Comparison of ENCODE assay signal across 9 mouse cellular contexts in genomic region chr4:107836758-107837157, GRCm38 (mm10). TPM values are rescaled to one million over a fixed set of nuclear protein-coding genes. Genes with fewer than 3 reads are reported as not detected.
DNase-seq lines count a peak whose midpoint lies in the region; ATAC-seq and TF ChIP-seq lines count a peak whose summit lies in the region.
"Had no signal": no experiment of that assay in that cellular context is flagged by ENCODE, and none has a peak within 500 bp of the region (broad histone marks: within the 10 kb centered on the region; RNA-seq: fewer than 3 reads in every experiment).

No protein-coding gene starts in this region.

- H3K9ac ChIP-seq in midbrain, postnatal 0 days (replicated peaks; ENCODE audit: low read length, poor library complexity, severe bottlenecking) = no peak overlapping the region
- H3K9ac ChIP-seq in intestine, postnatal 0 days (ENCODE audit: low read depth, low read length) = no peak overlapping the region
- H3K9ac ChIP-seq: embryonic facial prominence, embryonic 12.5 days had no signal

- H3K36me3 ChIP-seq in embryonic facial prominence, embryonic 10.5 days (replicated peaks) = peaks cover 14% of the 10 kb centered on the region
- peaks cover 7% of the 10 kb centered on the region; the same call in 1 of the 2 replicates for H3K36me3 ChIP-seq in midbrain, postnatal 0 days (ENCODE audit: insufficient read depth, low read length)
- no peaks in the 10 kb centered on the region for H3K36me3 ChIP-seq in intestine, postnatal 0 days (ENCODE audit: control insufficient read depth, insufficient read depth)
- H3K36me3 ChIP-seq: embryonic facial prominence, embryonic 12.5 days had no signal

- H3K4me1 ChIP-seq in embryonic facial prominence, embryonic 10.5 days = peaks cover 51% of the 10 kb centered on the region
- H3K4me1 ChIP-seq in midbrain, postnatal 0 days (ENCODE audit: insufficient read depth, low read length) = peaks cover 35% of the 10 kb centered on the region
- H3K4me1 ChIP-seq in intestine, postnatal 0 days (replicated peaks; ENCODE audit: control insufficient read depth, insufficient read depth, low read length) = no peaks in the 10 kb centered on the region

- no peaks in the 10 kb centered on the region for H3K9me3 ChIP-seq in embryonic facial prominence, embryonic 10.5 days
- no peaks in the 10 kb centered on the region for H3K9me3 ChIP-seq in midbrain, postnatal 0 days (ENCODE audit: low read length)
- no peaks in the 10 kb centered on the region for H3K9me3 ChIP-seq in intestine, postnatal 0 days (ENCODE audit: control insufficient read depth)
- H3K9me3 ChIP-seq: embryonic facial prominence, embryonic 12.5 days had no signal

- 65% methylated on average over 5 of the region's 5 CpGs for WGBS in embryonic facial prominence, embryonic 10.5 days
- WGBS in midbrain, postnatal 0 days = 19% methylated on average over 5 of the region's 5 CpGs
- WGBS in intestine, postnatal 0 days = 88% methylated on average over 5 of the region's 5 CpGs

- no peak overlapping the region for H3K4me2 ChIP-seq in midbrain, postnatal 0 days (ENCODE audit: low read depth, low read length, poor library complexity, severe bottlenecking)
- no peak overlapping the region for H3K4me2 ChIP-seq in intestine, postnatal 0 days (replicated peaks; ENCODE audit: low read depth)
- H3K4me2 ChIP-seq: embryonic facial prominence, embryonic 12.5 days had no signal

- no peak overlapping the region for H3K4me3 ChIP-seq in embryonic facial prominence, embryonic 10.5 days
- H3K4me3 ChIP-seq in midbrain, postnatal 0 days (ENCODE audit: low read depth, low read length) = no peak overlapping the region
- H3K4me3 ChIP-seq in intestine, postnatal 0 days (ENCODE audit: low read depth, low read length) = no peak overlapping the region
- H3K4me3 ChIP-seq: embryonic facial prominence, embryonic 12.5 days had no signal

- no peak for ATAC-seq in midbrain, postnatal 0 days (ENCODE audit: low FRiP score)
- no peak for ATAC-seq in intestine, postnatal 0 days

- peak overlapping the region; percentile 75 for H3K27ac ChIP-seq in embryonic facial prominence, embryonic 10.5 days (replicated peaks)
- no peak overlapping the region for H3K27ac ChIP-seq in midbrain, postnatal 0 days (ENCODE audit: low read depth, low read length)
- no peak overlapping the region for H3K27ac ChIP-seq in intestine, postnatal 0 days (ENCODE audit: low read depth, low read length)
- H3K27ac ChIP-seq: embryonic facial prominence, embryonic 12.5 days had no signal

- no peak for TF ChIP-seq CTCF in midbrain, postnatal 0 days (IDR thresholded peaks at IDR 0.05)
- no peak for TF ChIP-seq CTCF in intestine, postnatal 0 days (IDR thresholded peaks at IDR 0.05; ENCODE audit: low read depth)

- peak; percentile 54 for DNase-seq in kidney, postnatal 14 days
- DNase-seq in kidney, adult 18-20 months = no peak
- DNase-seq in embryonic facial prominence, embryonic 10.5 days (ENCODE audit: low spot score) = no peak
- DNase-seq in layer of hippocampus, adult 18-20 months (ENCODE audit: low spot score in 2 of 2) = peak; percentile 65 to 76
- peak; percentile 96 for DNase-seq in midbrain, postnatal 0 days (ENCODE audit: low spot score)
- DNase-seq in yolk sac, embryonic 10.5 days (ENCODE audit: low spot score) = no peak
- DNase-seq in thymus, postnatal 25 days = no peak

- peaks cover 5% of the 10 kb centered on the region; the same call in 1 of the 2 replicates for H3K27me3 ChIP-seq in embryonic facial prominence, embryonic 10.5 days (replicated peaks; ENCODE audit: low read depth, poor library complexity, severe bottlenecking)
- H3K27me3 ChIP-seq in midbrain, postnatal 0 days (ENCODE audit: insufficient read depth, low read length) = no peaks in the 10 kb centered on the region
- H3K27me3 ChIP-seq in intestine, postnatal 0 days (replicated peaks; ENCODE audit: control insufficient read depth, insufficient read depth, low read length) = no peaks in the 10 kb centered on the region
- H3K27me3 ChIP-seq: embryonic facial prominence, embryonic 12.5 days had no signal

RNA-seq across cellular contexts. Expression of gene Lrp8, which starts 34.7 kb away (rescaled TPM):
- 7.4 and 8.5 TPM in 2 replicates for polyA plus RNA-seq in embryonic facial prominence, embryonic 10.5 days (2016; fragmentation: Nextera tagmentation; extraction: Ambion mirVana)
- total RNA-seq in layer of hippocampus, adult 18-20 months (2021) = 10 to 100 TPM; 87.2 to 98.0 TPM
- total RNA-seq in midbrain, postnatal 0 days (2014; rRNA removed) = 74.1 and 78.5 TPM in 2 replicates
- 31.9 and 35.2 TPM in 2 replicates for polyA plus RNA-seq in midbrain, postnatal 0 days (2015; fragmentation: Nextera tagmentation; extraction: Ambion mirVana)
- polyA plus RNA-seq in intestine, postnatal 0 days (2015; fragmentation: Nextera tagmentation; extraction: Ambion mirVana) = 0.66 and 0.82 TPM in 2 replicates

RNA-seq across cellular contexts. Expression of gene Magoh, which starts 42.8 kb away (rescaled TPM):
- 240 and 242 TPM in 2 replicates for polyA plus RNA-seq in embryonic facial prominence, embryonic 10.5 days (2016; fragmentation: Nextera tagmentation; extraction: Ambion mirVana)
- total RNA-seq in layer of hippocampus, adult 18-20 months (2021) = 10 to 100 TPM; 39.4 to 40.3 TPM
- total RNA-seq in midbrain, postnatal 0 days (2014; rRNA removed) = 44.5 and 45.3 TPM in 2 replicates
- polyA plus RNA-seq in midbrain, postnatal 0 days (2015; fragmentation: Nextera tagmentation; extraction: Ambion mirVana) = 117 and 124 TPM in 2 replicates
- polyA plus RNA-seq in intestine, postnatal 0 days (2015; fragmentation: Nextera tagmentation; extraction: Ambion mirVana) = 114 and 121 TPM in 2 replicates

RNA-seq across cellular contexts. Expression of gene 0610037L13Rik, which starts 52.9 kb away (rescaled TPM):
- 102 TPM in 2 replicates for polyA plus RNA-seq in embryonic facial prominence, embryonic 10.5 days (2016; fragmentation: Nextera tagmentation; extraction: Ambion mirVana)
- 10 to 100 TPM; 67.5 to 68.7 TPM for total RNA-seq in layer of hippocampus, adult 18-20 months (2021)
- total RNA-seq in midbrain, postnatal 0 days (2014; rRNA removed) = 40.5 and 55.5 TPM in 2 replicates
- 94.7 and 103 TPM in 2 replicates for polyA plus RNA-seq in midbrain, postnatal 0 days (2015; fragmentation: Nextera tagmentation; extraction: Ambion mirVana)
- polyA plus RNA-seq in intestine, postnatal 0 days (2015; fragmentation: Nextera tagmentation; extraction: Ambion mirVana) = 72.4 and 76.2 TPM in 2 replicates

Comparison
In these comparisons a context has a peak if more than half of its experiments do, and no peak if none do; other contexts are left out.
1. DNase-seq: peak in kidney, postnatal 14 days (single experiment), layer of hippocampus, adult 18-20 months (2 of 2) and midbrain, postnatal 0 days (single experiment); none in kidney, adult 18-20 months (single experiment), embryonic facial prominence, embryonic 10.5 days (single experiment), yolk sac, embryonic 10.5 days (single experiment) and thymus, postnatal 25 days (single experiment).